Mouse (Mus musculus) embryo, embryonic 9.5 days (tissue): ENCODE results near the gene Spata32.
A peak's percentile ranks its signal among the peaks of the same experiment; 100 is the strongest.
"Not testable (repeated sequence)": the region's sequence is repeated elsewhere in the genome, so short reads cannot be mapped to it uniquely, and the experiment has no call there.

Source experiments
- DNase-seq: peaks from one replicate; pipeline ENCODE4 v3.0.0-alpha.2; 2017; ENCODE audit errors: extremely low spot score

Spata32 gene

DNA sequence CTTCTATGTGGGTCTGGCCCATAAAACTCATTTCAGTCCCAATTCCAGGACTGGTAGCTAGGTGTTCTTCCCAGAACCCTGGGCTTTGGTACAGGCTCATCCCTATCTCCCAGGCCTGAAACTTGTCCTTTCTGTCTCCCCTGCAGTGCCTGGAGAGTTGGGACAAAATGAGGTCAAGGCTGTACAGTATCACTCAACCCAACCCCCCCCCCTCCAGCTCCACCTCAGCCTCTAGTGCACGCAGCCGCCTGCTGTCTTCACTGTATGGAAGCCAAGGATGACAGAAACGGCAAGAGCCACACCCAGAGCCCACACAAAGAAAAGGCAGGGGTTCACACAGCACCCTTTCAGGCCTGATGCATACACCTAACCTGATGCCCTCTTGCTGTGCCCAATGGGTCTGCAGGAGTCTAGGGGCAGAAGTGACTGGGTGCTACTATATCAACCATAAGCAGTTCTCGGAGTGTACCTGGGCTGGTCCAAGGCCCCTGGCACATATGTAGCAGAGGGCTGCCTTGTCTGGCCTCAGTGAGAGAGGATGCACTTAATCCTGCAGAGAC lies 28.6 kb upstream of the Spata32 start:
- DNase-seq: no peak

DNA sequence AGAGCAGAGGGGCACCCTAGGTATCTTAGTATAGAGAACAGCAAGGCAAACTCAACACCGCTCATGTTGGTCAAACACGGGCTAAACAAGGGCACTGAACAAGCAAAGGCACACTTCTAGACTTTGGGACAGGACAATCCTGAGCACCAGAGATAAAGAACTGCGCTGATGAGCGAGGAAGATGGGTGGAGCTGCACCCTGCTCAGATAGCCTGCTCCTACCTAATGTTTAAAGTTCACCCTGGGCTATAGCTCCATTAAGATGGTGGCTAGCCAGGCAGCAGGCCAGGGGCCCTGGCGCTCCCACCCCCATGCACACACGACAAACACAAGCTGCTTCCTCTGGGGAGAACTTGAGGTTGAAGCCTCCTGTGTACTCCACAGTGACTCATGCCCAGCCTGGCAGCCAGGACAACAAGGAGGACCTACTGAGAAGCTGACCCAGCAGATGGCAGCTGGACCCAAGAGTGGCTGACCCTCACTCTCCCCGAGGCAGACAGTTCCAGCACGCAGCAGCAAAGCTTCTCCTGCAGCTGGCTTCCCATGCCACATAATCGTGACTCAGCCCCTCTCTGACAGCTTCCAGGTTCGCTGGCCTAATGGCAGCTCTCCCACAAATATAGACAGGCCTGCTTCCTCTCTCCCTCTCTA lies 28.0 kb upstream of the Spata32 start:
- no peak for DNase-seq

DNA sequence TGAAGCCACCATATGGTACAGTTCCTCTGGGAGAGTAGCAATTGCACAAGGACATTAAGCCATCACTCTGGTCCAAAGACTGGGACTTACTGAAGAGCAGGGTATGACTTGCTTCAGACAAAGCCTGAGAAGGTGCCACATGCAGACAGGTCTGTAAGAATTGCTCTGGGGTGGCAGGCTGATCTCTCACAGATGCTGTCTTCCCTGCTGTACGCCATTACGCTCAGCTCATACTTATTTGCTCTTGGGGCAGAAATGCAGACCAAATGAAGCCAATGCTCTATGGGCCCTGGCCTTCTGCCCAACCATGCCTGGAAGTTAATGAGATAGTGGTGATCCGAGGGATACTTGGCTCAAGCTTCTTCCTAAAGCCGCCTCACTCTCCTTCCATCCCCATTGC lies 26.6 kb upstream of the Spata32 start:
- DNase-seq: no peak

DNA sequence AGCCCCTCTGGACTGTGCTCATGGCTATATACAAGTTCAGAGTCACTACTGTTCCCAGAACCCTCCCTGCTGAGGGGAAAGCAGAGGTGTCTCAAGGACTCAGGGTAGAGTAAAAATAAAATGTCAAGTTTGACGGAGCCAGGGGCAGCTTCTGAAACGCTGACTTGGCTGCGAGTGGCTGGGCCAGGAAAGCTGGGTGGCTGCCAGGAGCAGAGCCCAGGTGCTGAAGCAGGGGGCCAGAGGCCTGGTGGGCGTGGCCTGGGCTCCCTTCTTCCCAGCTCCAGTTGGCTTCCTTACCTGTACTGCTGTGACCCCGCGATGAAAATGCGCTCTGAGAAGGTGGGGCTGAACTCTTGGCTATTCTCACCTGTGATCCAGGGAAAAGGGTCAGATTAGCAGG lies 22.5 kb upstream of the Spata32 start:
- DNase-seq: no peak

DNA sequence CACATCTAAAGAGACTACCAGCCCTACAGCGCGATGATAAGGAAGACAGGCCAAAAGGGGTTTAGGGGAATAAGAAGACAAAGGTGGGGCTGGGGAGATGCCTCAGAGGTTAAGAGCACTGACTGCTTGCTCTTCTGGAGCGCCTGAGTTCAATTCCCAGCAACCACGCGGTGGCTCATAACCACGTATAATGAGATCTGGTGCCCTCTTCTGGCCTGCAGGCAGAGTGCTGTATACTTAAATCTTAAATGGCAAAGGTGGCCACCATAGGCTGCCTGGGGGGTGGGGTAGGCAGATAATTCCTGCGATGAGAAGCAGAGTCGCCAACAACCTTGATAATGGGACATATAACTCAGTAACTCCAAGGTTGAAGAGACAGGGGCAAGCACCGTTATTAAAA lies 19.5 kb upstream of the Spata32 start:
- no peak for DNase-seq

DNA sequence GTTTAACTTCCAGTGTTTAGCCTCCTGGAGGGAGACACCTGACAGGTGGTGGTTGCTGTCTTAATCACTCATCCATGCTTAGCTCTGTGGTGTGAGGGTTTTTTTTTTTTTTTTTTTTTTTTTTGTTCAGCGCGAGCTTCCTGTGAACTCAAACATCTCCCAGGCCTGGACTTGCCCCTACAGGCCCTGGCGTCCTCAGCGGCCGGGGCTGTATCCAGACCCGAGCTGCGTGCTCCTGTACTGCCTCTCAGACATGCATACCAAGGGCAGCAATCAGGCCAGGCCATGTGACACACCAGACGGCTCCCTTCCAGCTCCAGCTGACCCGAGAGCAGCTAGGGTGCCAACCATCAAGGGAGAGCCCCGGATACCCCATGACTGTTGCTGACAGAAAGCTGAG lies 18.7 kb upstream of the Spata32 start:
- no peak for DNase-seq

DNA sequence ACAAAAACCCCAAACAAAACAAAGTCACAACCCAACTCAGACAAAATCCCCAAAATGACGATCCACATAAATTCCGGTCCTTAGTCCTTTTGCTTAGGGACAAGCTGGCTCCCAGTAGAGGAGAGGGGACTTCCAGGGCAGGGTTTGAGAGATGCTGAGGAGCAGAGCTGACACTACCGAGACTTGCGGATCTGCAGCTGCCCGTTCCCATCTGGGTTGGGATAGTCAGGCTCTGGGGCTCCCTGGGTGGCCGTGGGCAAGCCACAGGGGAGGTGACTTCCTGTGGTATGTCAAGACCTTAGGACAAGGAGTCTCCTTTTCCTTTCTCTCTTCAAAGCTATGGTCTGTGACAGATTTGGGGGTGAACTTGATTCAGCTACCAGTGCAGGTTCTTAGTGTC lies 18.2 kb upstream of the Spata32 start:
- no peak for DNase-seq

DNA sequence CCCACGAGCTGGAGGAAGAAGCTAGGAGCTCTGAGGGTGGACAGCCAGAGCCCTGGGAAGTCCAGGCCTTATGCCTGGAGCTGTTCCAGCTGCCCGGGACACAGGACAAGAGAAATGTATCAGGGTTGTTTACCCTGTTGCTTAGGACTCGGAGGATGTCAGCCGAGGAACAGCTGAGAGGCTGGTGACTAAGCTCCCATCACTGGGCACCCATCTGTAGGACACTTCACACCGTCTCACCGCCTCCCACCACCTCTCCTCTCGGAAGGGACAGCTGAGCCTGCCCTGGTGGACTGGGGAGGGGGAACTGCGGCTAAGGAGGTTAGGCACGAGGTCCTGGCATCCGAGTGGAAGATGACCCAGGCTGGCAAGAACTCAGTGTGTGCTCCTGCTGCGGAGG lies 17.5 kb upstream of the Spata32 start:
- no peak for DNase-seq

DNA sequence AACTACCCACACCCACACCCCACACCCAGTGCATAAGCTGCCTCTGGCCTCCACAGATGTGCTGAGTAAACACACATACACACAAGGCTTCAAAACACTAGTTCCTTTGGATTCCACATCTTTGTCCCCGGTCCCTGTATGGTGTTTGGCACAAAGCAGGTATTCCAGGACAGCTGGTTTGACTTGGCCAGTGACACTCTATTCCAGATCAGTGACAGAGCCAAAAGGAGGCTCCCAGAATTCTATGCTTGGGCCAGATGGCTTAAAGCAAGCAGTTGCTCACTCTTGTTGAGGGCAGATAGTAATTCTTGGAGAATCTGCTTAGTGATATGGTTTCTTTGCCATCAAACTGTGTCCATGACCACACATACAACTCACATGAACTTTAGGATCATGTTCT lies 16.2 kb upstream of the Spata32 start:
- no peak for DNase-seq

DNA sequence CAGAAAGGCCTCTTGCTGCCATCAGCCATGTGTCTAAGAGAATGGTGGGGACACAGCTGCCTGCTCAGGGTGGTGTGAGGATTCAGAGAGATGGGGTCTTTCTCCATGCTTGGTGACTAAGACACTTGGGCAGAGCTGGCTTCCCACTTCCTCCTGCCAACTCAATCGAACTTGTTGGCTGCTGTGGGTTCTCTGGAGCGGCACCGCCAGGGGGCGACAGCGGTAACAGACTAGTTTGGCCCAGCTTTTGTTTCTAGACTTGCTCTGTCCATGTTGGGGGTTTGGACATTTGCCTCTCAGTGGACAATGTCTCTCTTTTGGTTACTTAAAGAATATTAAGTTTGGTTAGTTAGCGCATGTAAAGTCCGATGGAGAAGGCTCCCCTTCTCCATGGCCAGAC lies 14.7 kb upstream of the Spata32 start:
- peak; percentile 68 for DNase-seq

DNA sequence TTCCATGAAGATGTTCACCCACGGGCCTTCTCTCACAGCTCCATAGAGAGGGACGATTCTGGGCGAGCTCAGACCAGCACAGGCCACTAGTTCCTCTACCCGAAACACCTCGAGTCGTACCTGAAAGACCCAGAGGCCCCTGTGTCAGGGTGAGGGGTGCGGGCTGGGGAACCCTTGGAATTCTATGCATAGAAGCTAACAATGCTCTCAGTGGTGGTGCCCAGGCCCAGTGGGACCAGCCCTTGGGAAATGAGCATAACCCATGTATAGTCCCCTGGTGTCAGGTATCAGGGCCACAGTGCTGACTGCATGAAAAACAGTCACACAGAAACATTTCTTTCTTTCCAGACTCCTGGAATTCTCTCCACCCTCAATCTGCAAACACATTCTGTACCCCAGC lies 13.1 kb upstream of the Spata32 start:
- no peak for DNase-seq

DNA sequence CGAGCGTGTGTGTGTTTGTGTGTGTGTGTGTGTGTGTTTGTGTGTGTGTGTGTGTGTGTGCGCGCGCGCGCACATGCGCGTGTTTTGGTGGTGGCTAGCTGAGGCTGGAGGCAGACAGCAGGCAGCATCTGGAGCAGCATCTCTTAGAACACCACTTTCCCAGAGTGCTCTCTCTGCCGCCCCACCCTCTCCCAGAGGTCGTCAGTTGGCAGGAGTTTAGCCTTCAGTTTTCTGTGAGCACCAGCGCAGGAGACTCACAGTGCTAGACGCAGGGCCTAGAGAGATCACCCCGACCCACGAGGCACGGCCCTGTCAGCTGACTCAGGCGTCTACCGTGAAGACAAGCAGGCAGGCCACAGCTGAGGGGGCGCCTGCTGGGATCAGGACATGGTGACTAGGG lies 12.4 kb upstream of the Spata32 start:
- DNase-seq: no peak

DNA sequence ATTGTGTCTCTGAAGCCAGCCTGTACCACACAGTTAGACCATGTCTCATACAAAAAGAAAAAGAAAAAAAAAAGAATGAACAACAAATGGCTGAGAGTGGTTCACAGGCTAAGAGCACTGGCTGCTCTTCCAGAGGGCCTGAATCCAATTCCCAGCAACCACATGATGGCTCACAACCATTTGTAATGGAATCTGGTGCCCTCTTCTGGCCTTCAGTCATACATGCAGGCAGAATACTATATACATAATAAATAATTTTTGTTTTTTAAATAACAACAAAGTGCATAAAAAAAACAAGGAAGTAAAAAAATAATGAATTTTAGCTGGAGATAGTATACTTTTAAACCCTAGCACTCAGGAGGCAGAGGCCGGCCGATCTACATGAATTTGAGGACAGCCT lies 11.4 kb upstream of the Spata32 start:
- DNase-seq: no peak

DNA sequence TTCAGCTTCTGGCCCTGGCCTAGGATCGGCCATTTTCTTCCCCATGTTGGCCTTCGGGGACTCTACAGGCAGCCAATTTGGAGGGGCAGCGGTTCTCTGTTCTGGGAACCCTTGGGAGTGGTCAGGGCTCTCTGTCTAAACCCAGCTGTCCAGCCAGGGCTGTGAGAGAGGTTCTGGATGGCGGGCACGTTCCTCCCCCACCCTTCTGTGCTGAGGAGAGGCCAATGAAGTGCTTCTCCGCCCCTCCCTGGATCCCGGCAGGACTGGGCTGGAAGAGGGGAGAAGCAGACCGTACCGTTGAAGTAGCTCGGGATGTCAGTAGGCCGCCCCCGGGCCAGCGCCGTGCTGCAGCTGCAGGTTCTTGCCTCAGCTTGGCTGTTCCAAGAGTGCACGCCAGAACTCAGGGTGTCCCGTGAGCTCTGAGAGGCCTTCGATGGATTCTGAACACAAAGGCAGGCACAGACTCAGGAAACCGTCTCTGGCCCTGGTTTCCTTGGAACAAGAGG lies 5.8 kb upstream of the Spata32 start:
- DNase-seq: no peak

DNA sequence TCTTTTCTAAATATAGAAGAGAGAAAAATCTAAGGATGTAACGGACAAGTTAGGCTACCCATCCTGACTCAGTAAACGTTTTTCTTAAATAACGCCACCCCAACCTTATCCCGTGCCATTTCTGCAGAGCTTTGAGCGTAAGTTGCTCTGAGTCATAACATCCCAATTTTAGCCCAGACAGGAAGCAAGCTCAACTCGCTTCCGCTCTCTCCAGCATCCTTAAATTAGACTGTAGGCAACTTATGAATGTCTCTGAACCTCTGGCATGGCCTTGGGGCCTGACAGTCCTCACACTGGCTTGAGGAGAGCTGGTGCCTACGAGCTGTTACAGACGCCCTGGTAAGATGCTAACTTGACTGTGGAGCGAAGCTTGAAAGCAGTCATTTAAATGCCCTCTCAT lies 5.2 kb upstream of the Spata32 start:
- no peak for DNase-seq

DNA sequence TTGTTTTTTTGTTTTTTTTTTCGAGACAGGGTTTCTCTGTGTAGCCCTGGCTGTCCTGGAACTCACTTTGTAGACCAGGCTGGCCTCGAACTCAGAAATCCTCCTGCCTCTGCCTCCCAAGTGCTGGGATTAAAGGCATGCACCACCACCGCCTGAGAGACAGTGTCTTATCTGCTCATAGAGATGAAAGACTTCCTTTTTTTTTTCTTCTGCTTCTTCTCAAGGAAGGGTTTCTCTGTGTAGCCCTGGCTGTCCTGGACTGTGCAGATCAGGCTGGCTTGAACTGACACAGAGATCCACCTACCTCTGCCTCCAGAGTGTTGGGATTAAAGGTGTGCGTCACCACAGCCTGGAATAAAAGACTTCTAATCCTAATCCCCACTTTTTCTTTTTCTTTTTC lies 4.5 kb upstream of the Spata32 start:
- DNase-seq: not testable (repeated sequence)

DNA sequence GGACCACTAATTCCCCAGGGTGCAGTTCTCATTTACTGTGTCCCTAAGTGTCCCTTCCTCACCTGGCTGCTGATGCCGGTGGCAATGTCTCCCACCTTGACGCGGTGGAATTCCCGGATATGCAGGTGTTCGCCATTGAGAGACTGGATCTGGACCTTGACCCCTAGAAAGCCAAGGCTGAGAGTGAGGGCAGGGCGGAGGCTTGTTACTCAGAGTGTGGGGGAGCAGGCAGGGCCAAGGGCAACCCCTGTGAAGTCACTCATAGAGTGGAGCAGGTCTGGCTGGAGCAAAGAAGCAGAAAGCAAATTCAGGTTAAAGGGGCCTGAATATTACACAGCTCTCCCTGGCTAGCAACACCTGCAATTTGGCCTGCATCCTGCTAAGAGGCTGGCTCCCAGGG lies 3.2 kb upstream of the Spata32 start:
- no peak for DNase-seq

DNA sequence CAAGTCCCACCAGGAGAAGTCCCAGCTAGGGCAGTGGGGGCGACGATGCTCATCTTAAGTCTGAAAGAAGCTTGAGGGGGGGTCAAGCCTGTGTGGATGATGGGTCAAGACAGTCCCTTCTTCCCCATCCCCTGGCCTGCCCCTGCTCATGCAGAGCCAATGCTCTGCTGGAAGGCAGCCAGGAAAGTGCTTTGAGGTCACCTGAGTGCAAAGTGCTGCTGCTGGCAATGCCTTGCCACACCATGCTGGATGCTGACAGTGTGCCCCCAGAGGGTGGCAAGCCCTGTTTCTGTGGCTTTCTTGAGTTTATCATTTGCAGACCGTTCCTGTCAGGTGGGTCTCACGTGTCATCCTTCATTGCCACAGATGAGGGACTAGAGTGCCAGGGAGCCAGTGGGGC lies 1.8 kb upstream of the Spata32 start:
- no peak for DNase-seq

DNA sequence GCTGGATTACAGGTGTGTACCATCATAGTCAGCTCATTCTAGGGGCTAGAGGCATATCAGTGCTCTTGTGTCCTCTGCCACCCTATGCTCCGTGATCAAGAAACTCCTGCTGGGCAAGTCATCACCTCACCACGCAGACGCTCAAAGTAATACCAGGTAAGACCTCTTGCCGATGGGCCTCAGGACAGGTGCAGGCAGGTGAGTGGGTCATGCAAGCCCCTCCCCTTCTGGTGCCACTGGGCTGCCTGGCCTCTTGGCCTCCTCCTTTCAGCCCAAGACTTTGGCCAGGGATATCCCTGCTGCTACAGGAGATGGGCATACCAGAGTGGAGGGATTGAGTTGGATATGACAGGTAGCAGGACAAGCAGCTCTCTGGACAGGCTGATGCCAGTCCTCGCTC lies 1.0 kb upstream of the Spata32 start:
- no peak for DNase-seq

DNA sequence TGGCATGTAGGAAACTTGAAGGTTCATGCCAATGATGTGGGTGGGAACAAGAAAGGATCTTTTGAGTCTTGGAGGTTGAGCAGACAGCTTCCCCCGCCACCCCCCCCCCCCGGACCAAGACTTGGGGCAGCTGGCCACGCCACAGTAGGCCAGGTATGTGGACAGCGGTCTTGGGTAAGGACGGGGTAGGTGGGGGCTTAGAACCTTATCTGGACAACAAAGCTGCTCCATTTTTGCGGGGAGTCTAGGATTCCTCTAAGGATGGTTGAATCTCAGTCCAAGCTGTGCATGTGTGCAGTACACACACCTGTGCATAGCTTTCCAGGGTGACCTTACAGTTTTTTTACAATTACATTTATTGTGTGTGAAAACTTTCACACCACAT lies 277 bp upstream of the Spata32 start:
- DNase-seq: no peak

DNA sequence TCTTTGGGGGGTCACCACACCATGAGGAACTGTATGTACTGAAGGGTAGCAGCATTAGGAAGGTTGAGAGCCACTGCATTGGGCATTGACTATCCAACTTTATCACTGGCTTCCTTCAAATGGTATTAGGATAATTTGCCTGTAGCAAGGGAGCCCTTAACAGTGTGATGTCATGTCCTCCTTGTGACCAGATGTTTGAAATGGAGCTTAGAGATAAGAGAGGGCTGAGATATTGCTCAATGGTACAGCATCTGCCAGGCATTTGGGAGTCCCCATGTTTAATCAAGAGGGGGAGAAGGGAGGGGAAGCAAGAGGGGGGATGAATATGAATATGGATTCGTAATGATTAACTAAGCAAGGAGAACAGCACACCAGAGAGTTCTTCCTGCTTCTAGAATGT lies 2.9 kb downstream of the Spata32 start:
- DNase-seq: no peak

DNA sequence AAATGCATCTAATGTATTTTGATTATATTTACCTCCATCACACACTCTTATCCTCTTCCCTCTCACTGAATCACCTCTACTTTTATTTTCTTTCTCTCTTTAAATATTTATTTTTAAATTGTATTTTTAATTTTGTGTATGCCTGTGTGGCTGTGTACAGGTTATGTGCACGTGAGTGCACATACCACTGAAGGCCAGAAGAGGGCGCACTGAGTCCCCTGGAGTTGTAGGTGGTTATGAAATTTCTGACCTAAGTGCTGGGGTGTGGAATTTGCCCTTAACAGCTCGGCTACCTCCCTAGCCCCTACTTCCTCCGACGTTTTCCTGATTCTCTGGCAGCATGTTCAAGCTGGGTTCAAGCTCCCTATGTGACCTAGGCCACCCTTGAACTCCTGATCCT lies 4.5 kb downstream of the Spata32 start:
- DNase-seq: no peak

DNA sequence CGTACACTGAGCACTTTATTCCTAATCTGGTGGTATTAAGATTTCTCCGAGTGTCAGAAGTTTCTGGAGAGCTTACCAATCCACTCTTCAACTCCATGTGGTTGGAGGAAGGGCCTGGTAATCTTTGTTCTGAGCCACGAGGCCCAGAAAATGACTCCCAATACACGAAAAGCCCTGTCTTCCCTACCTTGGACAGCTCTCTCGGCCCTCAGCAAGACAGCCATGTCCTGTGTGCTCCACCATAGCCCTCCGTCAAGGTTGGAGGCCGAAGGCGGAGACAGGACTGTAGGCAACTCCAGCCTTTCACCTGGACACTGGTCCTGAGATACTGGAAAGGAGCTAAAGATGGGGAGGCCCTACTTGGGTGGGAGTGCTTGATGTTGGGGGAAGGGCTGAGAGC lies 7.9 kb downstream of the Spata32 start:
- DNase-seq: no peak

DNA sequence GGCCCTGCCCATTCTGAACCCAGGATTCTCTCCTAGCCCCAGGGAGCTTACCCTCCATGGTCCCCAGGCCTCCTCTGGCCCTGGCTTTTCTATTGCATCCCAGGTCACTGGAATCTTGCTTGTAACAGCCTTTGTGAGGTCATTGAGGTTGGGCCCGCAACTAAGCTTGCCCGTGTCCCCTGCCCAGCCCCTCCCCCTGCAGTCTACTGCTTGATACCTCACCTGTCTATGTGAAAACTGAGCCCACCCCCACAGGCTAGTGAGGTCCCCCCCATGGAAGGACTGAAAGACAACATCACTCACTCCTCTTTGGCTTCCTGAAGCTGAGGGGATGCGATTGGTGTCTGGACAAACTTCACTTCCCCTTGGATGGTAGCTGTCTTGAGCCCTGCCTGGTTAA lies 9.8 kb downstream of the Spata32 start, which contains the start of gene 1700023F06Rik:
TSS of gene 1700023F06Rik (minus strand) at position 101 of the 400 bp plus-strand sequence.
- DNase-seq: no peak
